Mouse (Mus musculus) A20 (cell line): Measurements from ENCODE around the gene Anapc5.

ENCODE experiments used
- DNase-seq: peaks from one replicate; pipeline ENCODE4 v3.0.0-alpha.2; 2011; ENCODE audit warnings: low read depth, low spot score

Gene Anapc5

DNA sequence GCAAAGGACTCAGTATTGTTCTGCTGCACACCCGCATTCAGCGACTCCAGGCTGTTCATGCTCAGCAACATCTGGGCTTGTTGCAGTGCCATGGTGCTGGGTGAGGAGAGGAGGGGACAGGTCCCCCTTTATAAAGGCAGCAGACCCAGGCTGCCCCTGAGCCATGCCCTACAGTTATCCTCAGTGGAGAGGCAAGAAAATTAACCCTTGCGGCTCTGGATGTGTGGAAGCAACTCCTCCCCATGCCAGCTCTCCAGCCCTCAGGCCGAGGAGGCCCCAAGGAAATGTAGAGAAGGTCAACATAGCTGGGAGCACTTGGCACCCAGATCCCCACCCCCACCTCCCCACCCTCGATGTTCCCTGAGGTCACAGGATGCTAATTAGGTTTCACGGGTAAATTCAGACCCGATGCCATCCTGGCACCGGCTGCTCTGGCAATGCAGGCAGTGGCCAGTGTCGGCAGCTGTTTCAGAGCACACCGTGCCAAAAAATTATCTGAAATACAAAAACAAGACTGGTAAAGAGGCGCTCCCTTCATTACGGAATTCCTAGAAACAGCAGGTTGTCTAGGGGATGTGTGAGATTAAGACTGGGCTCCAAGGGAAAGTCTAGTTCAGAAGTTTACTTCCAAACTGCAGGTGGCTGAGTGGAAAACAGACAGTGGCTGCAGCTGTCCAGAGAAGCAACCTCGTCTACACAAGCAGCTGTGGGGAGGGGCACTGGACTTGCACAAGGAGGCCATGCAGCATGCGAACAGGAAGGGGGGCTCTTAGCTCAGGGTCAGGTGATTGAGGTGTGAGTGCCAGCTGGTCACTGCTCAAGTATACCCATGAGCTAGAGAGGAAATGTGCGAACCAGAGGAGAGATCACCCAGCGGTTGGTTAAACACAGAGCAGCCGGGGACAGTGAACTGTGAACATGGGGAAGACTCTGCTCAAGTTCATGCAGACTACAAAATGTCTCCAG is 21.5 kb downstream of the Anapc5 start:
- DNase-seq: no peak

DNA sequence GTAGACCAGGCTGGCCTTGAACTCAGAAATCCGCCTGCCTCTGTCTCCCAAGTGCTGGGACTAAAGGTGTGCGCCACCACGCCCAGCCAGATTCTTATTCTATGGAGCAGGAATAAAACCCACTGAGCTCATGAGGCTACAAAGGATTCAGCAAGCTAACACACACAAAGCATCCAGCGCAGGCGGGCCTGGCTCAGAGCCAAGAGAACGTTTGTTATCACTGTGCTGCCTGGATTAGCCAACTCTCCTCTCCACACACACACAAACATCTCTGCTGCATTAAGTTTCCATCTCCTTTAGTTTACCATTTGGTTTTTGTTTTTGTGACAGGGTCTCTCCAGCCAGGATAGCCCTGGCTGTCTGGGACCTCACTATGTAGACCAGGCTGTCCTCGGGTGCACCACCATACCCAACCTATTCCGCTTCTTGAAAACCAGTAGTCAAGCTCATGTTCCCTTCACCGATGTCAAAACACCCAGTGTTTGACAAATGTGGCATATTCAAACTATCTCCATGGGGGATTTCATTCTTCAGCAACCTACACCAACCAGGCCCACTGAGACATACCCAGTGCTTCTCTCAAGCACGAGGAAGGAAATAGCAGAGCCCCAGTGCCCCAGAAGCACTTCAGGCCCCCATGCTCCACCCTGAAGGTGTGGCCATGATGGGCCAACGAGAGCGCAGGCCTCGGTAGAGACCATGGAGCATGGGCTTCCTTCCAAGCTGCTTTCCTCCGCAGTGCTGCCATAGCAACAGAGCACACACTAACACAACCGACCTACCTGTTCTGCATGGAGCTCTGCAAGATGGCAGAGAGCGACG is 22.4 kb downstream of the Anapc5 start:
- no peak for DNase-seq

DNA sequence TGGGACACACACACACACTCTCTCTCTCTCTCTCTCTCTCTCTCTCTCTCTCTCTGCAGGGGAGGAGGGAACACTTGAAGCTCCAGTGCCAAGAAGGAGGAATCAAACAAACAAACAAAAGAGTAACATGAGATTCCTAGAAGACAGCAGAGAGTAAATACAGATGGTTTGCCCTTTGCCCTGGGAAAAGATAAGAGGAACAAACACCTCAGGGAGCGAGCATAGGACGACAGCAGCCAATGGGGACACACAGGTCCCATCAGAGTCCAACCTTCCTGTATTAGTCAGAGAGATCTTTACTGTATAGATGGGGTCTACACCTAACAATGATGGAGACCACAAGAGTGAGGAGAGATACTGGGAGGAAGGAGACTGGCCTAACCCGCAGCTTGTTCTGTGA is 23.3 kb downstream of the Anapc5 start:
- DNase-seq: no peak

DNA sequence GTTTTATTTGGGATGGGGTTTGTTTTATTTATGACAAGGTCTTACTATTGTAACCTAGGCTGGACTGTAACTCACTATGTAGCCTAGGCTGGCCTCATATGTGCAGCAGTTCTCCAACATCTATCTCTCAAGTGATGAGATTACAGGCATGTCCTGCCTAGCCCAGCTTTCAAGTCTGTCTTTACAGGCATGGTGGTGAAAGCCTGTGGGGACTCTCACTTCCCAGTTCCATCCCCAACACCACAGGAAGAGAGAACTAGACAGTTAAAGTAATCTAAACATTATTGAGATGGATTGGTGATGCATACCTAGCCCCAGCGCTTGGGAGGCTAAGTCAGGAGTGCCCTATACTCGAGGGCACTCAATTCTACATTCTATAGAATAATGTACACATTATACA is 32.4 kb downstream of the Anapc5 start:
- DNase-seq: no peak

DNA sequence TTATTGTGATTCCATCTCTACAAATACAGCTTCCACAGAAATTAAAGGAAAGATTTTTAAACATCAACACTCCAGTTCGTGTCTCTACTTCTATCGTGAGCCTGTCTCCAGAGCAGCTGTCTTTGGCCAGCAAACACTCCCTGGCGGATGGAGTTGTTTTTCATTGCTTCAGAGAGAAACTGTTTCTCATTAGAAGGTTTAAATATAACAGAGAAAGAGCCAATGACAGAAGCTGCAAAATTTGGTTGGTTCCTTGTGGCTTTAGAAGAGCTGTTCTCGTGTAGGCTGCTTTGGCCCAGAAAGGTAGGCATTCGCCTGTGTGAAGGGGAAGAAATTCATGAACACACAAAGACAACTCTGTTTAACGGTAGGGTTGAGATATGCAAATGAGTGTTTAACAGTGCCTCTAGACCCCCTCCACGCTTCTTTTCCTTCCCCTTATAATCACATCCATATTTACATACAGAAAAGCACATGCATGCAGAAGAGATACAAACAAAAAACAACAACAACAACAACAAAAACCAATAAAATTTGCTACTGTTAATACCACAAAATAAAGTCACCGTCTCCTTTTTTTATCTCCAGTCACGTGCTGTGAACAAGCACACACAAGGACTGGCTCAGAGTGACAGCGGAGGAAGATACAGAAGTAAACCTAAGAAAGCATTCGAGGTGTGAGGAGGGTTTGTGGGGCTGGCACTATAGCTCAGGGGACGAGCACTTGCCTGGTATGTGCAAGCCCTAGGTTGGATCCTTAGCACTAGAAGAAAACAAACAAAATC is 34.9 kb downstream of the Anapc5 start:
- DNase-seq: no peak

DNA sequence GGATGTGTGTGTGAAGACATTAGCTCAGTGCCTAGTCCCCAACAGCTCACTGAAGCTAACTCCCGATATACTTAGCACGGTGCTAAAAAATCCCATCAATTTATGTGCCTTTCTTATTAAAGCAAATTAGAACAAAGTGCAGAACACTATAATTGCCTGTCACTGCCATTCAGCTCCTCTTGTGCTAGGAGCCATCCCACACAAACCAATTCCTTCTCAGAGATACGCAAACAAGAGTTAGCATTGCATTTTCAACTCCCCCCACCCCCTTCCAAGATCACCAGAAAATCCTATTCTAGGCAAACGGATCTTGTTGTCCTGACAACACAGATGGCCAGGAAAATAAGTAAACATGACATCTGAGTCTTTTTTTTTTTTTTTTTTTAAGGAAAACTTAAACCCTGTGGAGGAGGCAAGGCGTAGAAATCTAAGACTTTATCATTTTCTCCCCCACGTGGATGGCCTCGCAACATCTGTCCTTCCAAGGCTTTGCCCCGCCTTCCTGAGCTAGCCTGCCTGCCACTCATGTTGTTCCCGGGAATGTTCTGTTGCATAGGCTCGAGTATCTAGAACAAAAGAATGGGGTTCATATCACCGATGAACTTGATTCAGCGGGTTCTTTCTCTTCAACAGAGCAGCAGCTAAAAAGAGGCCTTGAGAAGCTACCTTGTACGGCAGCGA is 37.3 kb downstream of the Anapc5 start:
- DNase-seq: no peak

DNA sequence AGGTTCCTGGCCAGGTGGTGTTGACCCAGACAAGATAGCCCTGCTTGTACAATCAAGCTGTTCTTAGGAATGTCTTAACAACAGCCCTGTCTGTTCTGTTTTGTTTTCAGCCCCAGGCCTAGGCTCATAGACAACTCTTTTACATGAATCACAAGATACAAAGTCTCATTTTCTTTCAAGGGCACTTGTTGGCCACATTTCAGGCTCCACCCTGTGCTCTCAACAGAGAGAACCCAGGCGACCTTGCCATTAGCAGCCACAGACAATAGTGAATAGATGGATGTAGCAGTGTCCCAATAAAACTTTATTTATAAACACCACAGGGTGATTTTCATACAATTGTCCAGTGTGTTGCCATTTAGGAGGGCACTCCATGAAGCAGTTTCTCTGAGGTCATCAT is 39.1 kb downstream of the Anapc5 start:
- DNase-seq: no peak

- no peak for DNase-seq
Observed at GRCm38 (mm10) chr5:122780791-122781432, 40.2 kb downstream of the Anapc5 start.

DNA sequence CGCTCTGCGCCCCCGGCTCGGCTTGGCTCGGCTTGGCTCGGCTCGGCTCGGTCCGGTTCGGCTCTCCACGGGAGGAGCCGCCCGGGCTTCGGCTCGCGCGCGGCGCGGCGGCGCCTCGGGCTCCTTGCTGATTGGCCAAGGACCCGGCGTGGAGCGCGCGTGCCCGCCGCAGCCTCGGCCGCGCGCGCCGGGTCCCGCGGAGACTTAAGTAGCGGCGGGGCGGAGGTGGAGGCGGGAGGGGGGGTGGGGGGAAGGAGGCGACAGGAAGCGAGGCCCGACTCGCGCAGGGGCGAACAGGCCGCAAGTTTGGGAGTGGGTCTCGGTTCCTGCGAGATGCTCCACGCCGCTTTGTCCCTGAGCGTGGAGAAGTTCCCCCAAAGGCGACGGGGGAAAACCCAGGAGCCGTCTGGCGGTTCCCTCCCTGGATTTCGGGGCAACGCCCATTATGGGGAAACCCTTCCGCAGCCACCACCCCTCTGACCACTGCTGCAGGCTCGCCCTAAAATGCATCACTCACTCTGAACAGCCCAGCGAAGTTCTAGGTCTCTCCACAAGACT is 41.8 kb downstream of the Anapc5 start, which contains the start of gene Camkk2:
TSS of gene Camkk2 (minus strand) at position 133 of the 558 bp plus-strand sequence.
- DNase-seq: peak; percentile 87

GRCm38 (mm10) chr5:122778231-122779226 is 42.6 kb downstream of the Anapc5 start:
- peak; percentile 66 for DNase-seq

- DNase-seq: no peak
Observed at GRCm38 (mm10) chr5:122777322-122777721, 43.8 kb downstream of the Anapc5 start.

GRCm38 (mm10) chr5:122775646-122776286 is 45.4 kb downstream of the Anapc5 start:
- DNase-seq: no peak

DNA sequence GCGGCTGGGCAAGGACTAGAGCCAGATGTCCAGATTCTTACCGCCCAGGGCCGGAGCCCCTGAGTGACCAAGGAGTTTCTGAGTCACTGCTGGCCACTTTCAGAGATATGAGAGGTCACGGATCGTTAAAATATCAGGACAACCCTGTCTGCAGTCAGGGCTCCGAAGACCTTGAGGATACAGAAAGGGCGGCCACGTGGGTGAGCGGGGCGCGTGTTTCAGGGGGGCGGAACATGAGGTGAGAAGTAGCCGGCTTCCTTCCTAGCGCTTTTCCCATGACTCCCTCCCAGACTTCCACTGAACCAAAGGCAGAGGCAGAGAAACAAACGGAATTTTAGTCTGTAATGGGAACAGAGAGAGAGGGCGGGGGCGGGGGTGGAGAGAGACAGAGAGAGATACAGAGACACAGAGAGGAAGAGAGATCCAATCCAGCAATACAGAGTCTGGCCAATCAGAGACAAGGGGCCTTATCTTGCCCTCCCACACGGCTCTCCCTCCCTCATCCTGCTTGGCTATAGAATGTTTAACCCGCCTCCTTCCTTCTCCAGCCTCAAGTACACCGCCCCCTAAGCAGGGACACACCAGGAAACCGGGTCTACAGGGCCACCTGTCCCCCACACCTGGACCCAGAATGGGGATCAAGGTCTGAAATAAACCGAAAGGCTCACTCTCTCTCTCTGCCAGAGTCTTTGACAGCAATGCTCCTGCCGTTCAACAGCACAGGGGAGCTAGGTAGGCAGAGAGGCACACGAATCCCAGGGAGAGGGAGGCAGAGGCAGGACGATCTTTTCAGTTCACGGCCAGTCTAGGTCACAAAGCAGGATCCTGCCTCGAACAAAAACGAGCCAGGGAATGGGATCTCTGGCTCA is 46.2 kb downstream of the Anapc5 start:
- DNase-seq: no peak

DNA sequence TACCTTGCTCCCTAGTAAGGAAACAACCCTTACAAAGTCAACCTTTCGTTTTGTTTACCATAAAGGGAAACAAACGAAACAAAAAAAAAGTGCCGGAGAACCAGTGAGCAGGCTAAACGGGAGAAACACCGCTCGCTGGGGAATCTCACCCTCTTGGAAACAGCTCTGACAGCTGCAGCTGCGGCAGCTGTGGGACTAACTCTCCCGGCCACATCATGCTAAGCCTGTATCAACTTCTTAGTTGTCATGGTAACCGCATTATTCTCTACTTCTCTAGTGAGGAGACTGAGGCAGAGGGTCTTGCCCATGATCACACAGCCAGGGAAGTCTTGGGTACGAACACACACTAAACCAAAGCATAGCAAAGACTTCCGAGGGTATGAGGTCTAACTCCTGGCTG is 47.4 kb downstream of the Anapc5 start:
- no peak for DNase-seq

- no peak for DNase-seq
Observed at GRCm38 (mm10) chr5:122771428-122771827, 49.7 kb downstream of the Anapc5 start.

- DNase-seq: no peak
Observed at GRCm38 (mm10) chr5:122770806-122771261, 50.3 kb downstream of the Anapc5 start.

- no peak for DNase-seq
Observed at GRCm38 (mm10) chr5:122770304-122770703, 50.8 kb downstream of the Anapc5 start.
